Mouse (Mus musculus) stomach, postnatal 0 days (tissue): ENCODE results near the gene Spem2. TPM values are rescaled to one million over a fixed set of nuclear protein-coding genes. Genes with fewer than 3 reads are reported as not detected.

Source experiments
- ATAC-seq: fragments of 200-750 bp; cut with Nextera tagmentation; 2 replicates; pipeline ENCODE4 v1.8.0; 2017; ENCODE audit not compliant: low FRiP score, low TSS enrichment
- DNase-seq: peaks from one replicate; pipeline ENCODE4 v3.0.0-alpha.2; 2016; ENCODE audit warnings: low spot score
- H3K27ac ChIP-seq: fragments of 300-500 bp; sonication (generic); replicated peaks from 2 replicates; pipeline ENCODE4 v1.5.1; 2014; ENCODE audit warnings: mild to moderate bottlenecking, control low read depth
- H3K27me3 ChIP-seq: fragments of 300-500 bp; sonication (generic); 2 replicates; pipeline ENCODE4 v1.6.1; 2014; ENCODE audit warnings: low read length; ENCODE audit not compliant: control insufficient read depth, insufficient read depth
- H3K36me3 ChIP-seq: fragments of 300-500 bp; sonication (generic); 2 replicates; pipeline ENCODE4 v1.6.1; 2014; ENCODE audit warnings: low read length, mixed read lengths; ENCODE audit not compliant: control insufficient read depth, insufficient read depth
- H3K4me1 ChIP-seq: fragments of 300-500 bp; sonication (generic); replicated peaks from 2 replicates; pipeline ENCODE4 v1.6.1; 2014; ENCODE audit warnings: antibody characterized with exemption; ENCODE audit not compliant: control insufficient read depth, insufficient read depth
- H3K4me2 ChIP-seq: fragments of 300-500 bp; sonication (generic); replicated peaks from 2 replicates; pipeline ENCODE4 v1.6.1; 2014; ENCODE audit warnings: low read depth, mild to moderate bottlenecking, control low read depth, moderate library complexity
- H3K4me3 ChIP-seq: fragments of 300-500 bp; sonication (generic); 2 replicates; pipeline ENCODE4 v1.5.1; 2014; ENCODE audit warnings: low read depth, low read length, control low read depth
- H3K9ac ChIP-seq: fragments of 300-500 bp; sonication (generic); 2 replicates; pipeline ENCODE4 v1.6.1; 2014; ENCODE audit warnings: mild to moderate bottlenecking, low read length, control low read depth, mixed read lengths
- H3K9me3 ChIP-seq: fragments of 300-500 bp; sonication (generic); 2 replicates; pipeline ENCODE4 v1.6.1; 2016; ENCODE audit warnings: low read length; ENCODE audit not compliant: control insufficient read depth
- CTCF ChIP-seq: IDR thresholded peaks from 2 replicates; pipeline ENCODE4 v1.5.1; 2016; ENCODE audit warnings: antibody characterized with exemption, low read depth, mild to moderate bottlenecking, moderate library complexity
- EP300 ChIP-seq: optimal IDR thresholded peaks from 2 replicates; pipeline ENCODE3; 2016; ENCODE audit warnings: antibody characterized with exemption
- WGBS: fragments of 180-500 bp; shearing (Covaris S2); extraction: QIAGEN DNeasy Blood & Tissue Kit; methylation state at CpG from one replicate; pipeline ENCODE4 v1.1.7; 2014; 5-methylcytosine and 5-hydroxymethylcytosine counted together
- polyA plus RNA-seq: library from polyadenylated mRNA; unstranded; fragments of >200 nt; fragmentation: Nextera tagmentation; extraction: Ambion mirVana; gene quantifications from 2 replicates; pipeline ENCODE4 v1.2.1, GENCODE M21; 2015

Spem2 gene
- polyA plus RNA-seq, 1 experiment from 2014 or later: not detected

DNA sequence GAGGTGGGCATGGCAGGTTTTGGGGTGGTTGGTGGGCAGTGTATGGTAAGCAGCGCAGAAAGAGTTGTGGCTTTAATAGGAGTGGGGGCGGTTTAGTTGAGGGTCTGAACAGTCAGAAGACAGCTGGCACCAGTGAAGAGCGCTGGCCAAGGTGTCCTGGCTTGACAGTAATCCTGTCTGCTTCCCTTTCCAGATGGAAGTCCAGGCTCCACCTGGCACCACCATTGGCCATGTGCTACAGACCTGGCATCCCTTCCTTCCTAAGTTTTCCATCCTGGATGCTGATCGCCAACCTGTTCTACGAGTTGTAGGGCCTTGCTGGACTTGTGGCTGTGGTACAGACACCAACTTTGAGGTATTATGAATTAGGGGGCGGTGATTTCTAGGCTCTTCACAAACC, 29.8 kb upstream of the Spem2 start:
- DNase-seq: no peak
- ATAC-seq: no peak
- Histone ChIP-seq H3K4me3 (no peak overlapping the region; the same call in 1 of the 2 replicates), H3K4me1 (no peaks in the 10 kb centered on the region; the same call in none of the 2 replicates), H3K27ac (no peak overlapping the region), H3K9me3 (no peaks in the 10 kb centered on the region), H3K36me3 (peaks cover 25% of the 10 kb centered on the region), H3K27me3 (no peaks in the 10 kb centered on the region), H3K4me2 (peak overlapping the region; percentile 83), H3K9ac (no peak overlapping the region)
- TF ChIP-seq EP300 (no peak), CTCF (no peak)
- WGBS: 93% methylated on average over 6 of the region's 6 CpGs

DNA sequence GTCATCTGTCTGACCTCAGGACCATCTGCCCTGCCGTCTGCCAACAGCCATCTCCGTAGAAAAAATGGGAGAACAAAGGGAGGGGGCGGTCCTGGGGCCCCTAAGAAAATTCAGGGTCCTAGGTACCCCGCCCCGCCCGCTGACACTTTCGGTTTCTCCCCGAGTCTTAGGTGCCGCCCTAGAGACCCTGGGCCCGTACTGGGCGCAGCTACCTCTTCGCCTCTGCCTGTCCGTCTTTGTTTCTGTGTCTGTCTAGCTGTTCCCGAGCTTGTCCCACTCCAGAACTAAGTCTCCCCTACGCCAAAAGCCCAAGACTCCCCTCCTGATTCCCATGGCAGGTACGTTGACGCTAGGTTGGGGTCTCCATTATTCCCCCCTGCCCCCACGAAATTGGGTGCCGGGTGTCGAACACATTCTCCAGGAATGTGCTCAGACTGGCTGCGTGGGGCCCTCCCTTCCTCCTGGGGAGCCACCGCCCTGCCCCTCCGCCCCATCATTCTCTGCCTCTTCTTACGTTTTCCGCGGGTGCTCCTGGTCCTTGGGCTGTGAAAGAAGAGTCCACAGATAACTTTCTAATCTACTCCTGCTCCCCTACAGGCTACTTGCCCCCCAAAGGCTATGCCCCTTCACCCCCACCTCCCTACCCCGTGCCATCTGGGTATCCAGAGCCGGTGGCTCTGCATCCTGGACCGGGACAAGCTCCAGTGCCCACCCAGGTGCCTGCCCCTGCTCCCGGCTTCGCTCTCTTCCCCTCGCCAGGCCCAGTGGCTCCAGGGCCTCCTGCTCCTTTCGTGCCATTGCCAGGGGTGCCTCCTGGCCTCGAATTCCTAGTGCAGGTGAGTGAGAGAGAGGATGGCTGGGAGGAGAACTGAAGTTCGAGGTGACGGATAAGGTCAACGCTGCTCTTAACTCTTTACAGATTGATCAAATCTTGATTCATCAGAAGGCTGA, 28.7 kb upstream of the Spem2 start:
- H3K27ac ChIP-seq: peak overlapping the region; percentile 94
- H3K9me3 ChIP-seq: no peaks in the 10 kb centered on the region
- no peaks in the 10 kb centered on the region for H3K27me3 ChIP-seq
- no peak for TF ChIP-seq CTCF
- TF ChIP-seq EP300: peak; percentile 50
- ATAC-seq: peak; percentile 24; the same call in 1 of the 2 replicates
- peak overlapping the region; percentile 83 for H3K9ac ChIP-seq
- peak; percentile 73 for DNase-seq
- no peaks in the 10 kb centered on the region; the same call in none of the 2 replicates for H3K4me1 ChIP-seq
- H3K36me3 ChIP-seq: peaks cover 25% of the 10 kb centered on the region
- peak overlapping the region; percentile 85 for H3K4me3 ChIP-seq
- H3K4me2 ChIP-seq: peak overlapping the region; percentile 83
- 8% methylated on average over 37 of the region's 37 CpGs for WGBS

DNA sequence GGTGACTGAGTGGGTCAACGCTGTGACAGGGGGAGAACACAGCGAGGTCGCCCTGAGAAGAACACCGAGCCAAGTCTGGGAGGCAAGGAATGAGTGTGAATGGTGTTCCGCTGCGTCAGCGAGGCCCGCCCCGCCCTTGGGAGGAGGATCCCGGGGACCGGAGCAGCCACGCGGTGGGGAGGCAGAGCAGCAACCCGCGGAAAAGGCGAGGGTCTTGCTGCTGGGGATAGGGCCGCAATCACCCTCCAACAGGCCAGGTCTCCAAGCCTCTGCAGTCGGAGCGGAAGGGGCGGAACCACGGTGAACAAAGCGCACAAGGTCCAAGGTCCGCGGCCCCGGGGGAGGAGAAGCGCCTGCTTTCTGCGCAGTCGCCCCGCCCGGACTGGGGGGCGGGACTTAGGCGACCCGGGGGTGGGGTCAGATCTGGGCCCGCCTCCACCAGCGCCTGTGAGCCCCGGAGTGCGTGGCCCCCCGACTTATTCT, 28.0 kb upstream of the Spem2 start, which contains the start of gene Plscr3:
TSS of gene Plscr3 (plus strand) at position 179 of the 483 bp plus-strand sequence.
- Histone ChIP-seq H3K27me3 (no peaks in the 10 kb centered on the region), H3K9ac (peak within 1 kb of the TSS; percentile 83), H3K4me1 (no peaks in the 10 kb centered on the region; the same call in none of the 2 replicates), H3K27ac (peak within 1 kb of the TSS; percentile 94), H3K36me3 (peaks cover 20% of the 10 kb centered on the region), H3K9me3 (no peaks in the 10 kb centered on the region), H3K4me3 (peak within 1 kb of the TSS; percentile 85), H3K4me2 (peak within 1 kb of the TSS; percentile 83)
- under 1% methylated on average over 36 of the region's 38 CpGs for WGBS
- TF ChIP-seq CTCF: peak; percentile 30; the same call in 1 of the 2 replicates
- TF ChIP-seq EP300: no peak
- peak; percentile 96 for DNase-seq
- ATAC-seq: peak; percentile 93

DNA sequence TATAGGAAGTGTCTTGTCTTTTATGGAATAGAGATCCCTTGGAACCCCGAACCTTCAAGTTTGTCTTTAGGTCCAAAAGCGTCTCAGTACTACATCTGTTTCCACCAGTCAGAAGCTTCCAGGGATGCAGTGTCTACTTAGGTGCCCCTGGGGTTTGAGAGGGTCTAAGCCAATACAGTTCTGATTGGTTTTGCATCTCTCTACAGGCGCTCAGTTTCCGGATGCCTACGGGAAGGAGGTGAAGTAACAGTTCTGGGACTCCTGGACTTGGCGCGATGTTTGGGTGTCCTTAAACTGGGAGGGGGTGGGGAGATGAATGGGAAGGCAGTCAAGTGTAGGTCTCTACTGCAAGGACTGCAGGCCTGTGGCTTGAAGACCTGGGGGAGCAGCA, 20.4 kb upstream of the Spem2 start:
- H3K9me3 ChIP-seq: no peaks in the 10 kb centered on the region
- 0 out of 2 replicates have a peak, but pooled peaks cover 2% of the 10 kb centered on the region for H3K36me3 ChIP-seq
- WGBS: 2% methylated on average over 7 of the region's 7 CpGs
- ATAC-seq: no peak
- H3K4me3 ChIP-seq: peak overlapping the region; percentile 67
- DNase-seq: peak; percentile 43
- no peaks in the 10 kb centered on the region for H3K27me3 ChIP-seq
- peaks cover 5% of the 10 kb centered on the region for H3K4me1 ChIP-seq
- H3K9ac ChIP-seq: peak overlapping the region; percentile 82
- TF ChIP-seq CTCF (no peak), EP300 (no peak)
- peak overlapping the region; percentile 87 for H3K27ac ChIP-seq
- peak overlapping the region; percentile 67 for H3K4me2 ChIP-seq

DNA sequence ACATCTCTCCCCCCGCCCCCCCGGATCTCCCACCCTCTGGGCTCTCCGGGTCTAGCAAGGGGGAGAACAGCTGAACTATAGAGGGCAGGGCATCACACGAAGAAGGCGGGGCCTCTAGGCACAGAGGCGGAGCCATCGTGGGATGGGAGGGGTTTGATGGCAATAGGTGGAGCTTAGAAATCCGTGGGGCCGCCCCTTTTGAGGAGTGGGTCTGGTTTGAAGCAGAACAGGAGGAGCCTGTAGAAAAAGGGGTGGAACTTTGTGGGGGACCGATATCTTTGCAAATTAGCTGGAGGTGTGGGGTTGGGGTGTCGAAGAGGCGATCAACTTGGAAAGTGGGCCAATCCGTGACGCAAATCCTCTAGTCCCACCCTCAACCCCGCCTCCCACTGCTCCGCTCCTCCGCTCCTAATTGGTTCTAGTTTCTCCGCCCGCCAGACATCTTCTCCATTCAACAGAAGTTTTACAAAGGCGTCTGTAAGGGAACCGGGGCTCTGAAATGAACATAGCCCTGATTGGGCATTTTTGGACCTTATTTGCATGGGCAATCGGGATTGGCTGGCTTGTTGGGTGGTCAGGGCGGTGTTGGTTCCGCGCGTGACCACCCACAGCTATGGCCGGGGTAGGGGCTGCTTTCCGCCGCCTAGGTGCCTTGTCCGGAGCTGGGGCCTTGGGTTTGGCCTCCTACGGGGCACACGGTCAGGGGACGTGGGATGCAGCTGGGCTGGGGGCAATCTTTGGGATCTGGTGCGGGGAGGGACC, 19.9 kb upstream of the Spem2 start, which contains the start of gene Tmem256:
TSS of gene Tmem256 (plus strand) at position 563 of the 762 bp plus-strand sequence.
- peak within 1 kb of the TSS; percentile 87 for H3K27ac ChIP-seq
- WGBS: 0% methylated on average over 34 of the region's 34 CpGs
- H3K27me3 ChIP-seq: no peaks in the 10 kb centered on the region
- peak; percentile 93 for ATAC-seq
- peak within 1 kb of the TSS; percentile 67 for H3K4me3 ChIP-seq
- TF ChIP-seq EP300: peak; percentile 81
- no peak; the same call in 1 of the 2 replicates for TF ChIP-seq CTCF
- H3K9ac ChIP-seq: peak within 1 kb of the TSS; percentile 82
- H3K4me1 ChIP-seq: peaks cover 5% of the 10 kb centered on the region
- H3K4me2 ChIP-seq: peak within 1 kb of the TSS; percentile 77
- DNase-seq: peak; percentile 97
- H3K36me3 ChIP-seq: 0 out of 2 replicates have a peak, but pooled peaks cover 2% of the 10 kb centered on the region
- no peaks in the 10 kb centered on the region for H3K9me3 ChIP-seq
